Mouse (Mus musculus): Measurements from ENCODE around the gene Ttyh3. TPM values are rescaled to one million over a fixed set of nuclear protein-coding genes. Genes with fewer than 3 reads are reported as not detected.

Gene Ttyh3
- polyA plus RNA-seq, 1 experiment: 95.1 TPM

DNA sequence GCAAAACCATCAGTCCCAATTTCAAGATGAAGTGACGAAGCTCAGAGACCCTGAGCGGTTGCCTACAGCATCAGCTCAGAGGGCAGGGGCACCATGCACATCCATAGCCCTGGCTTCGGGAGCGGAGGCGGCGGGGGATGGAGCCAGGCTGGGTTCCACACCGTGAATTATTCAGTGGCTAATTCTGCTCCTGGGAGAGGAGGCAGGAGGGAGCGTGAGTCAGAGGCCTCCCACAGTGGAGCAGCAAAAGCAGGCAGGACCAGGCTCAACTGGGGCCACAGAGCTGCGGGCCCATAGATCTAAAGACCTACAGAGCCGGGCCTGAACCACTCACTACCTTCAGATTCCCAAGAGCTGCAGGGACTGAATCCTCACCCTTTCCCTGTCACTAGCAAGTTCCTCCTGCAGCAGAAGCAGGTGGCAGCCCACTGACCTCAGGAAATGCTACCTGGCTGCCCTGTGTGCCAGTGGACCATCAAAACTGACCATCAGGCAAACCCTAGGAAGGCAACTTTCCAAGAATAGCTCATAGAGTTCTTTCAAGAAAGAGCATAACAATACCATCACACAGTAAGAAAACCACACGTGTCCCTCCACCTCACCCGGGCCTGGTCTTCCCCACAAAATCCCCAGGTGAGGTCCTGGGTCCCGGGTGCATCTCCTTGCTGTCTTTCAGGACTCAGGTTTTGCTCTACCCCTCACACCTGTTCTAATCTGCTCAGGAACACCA is 1.6 kb downstream of the Ttyh3 start:
- DNase-seq (ENCODE audit: low read depth in 1 of 2, low spot score in 2 of 2): no peak
- peaks cover 26% of the 10 kb centered on the region for H3K4me1 ChIP-seq (ENCODE audit: control insufficient read depth, insufficient read depth, insufficient read length)
- no peaks in the 10 kb centered on the region for H3K27me3 ChIP-seq (ENCODE audit: control insufficient read depth, insufficient read depth, low read length)
- TF ChIP-seq POLR2A (IDR thresholded peaks at IDR 0.05; ENCODE audit: low read depth, low read length): no peak
- no peak for TF ChIP-seq CTCF (IDR thresholded peaks at IDR 0.05; ENCODE audit: extremely low read depth, insufficient read depth, insufficient read length, insufficient replicate concordance)
- H3K27ac ChIP-seq (ENCODE audit: insufficient read depth, low read length): no peak overlapping the region
- H3K4me3 ChIP-seq (ENCODE audit: extremely low read depth, insufficient read depth, insufficient read length): peak overlapping the region; percentile 69
- 68% methylated on average over 13 of the region's 13 CpGs for WGBS
- H3K36me3 ChIP-seq (ENCODE audit: control insufficient read depth, insufficient read depth, low read length): no peaks in the 10 kb centered on the region

DNA sequence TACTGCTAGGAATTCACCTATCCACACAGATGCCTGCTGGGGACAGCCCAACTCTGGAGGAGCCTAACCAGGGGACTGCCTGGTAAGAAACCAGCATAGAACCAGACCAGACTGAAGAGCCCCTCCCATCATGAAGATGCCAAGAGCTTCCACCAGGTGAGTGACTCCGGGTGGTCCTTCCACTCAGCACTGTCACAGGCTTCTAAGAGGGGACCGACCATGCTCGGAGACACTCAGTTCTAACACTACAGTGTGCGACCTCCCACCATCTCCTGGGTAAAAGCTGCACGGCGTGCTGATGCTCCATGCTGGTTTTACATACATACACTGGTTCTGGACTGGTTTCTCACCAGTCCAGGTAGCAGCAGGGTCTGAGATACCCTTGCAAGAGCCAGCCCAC is 2.7 kb downstream of the Ttyh3 start:
- Histone ChIP-seq H3K27ac (ENCODE audit: insufficient read depth, low read length) (no peak overlapping the region), H3K4me1 (ENCODE audit: control insufficient read depth, insufficient read depth, insufficient read length) (peaks cover 36% of the 10 kb centered on the region)
- WGBS: 96% methylated on average over 6 of the region's 6 CpGs

DNA sequence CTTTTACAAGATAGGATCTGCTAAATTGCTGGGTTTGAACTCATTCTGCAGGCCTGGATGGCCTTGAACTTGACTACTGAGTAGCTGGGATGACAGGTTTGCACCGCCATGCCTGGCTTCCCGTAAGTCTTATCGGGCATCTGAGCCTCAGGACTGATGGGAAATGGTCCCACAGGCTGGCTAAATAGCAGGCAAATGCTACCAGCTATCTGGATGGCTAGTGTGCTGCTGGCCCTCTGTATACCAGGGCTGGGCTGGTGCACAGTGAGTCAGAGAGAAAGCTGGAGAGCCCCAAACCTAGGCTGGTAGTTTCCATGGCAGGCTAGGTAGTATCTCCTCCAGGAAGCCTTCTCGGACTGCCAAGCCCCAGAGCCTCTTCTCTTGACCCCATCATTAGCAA is 3.4 kb downstream of the Ttyh3 start:
- H3K36me3 ChIP-seq (ENCODE audit: control insufficient read depth, insufficient read depth, low read length): no peaks in the 10 kb centered on the region
- no peak overlapping the region for H3K4me3 ChIP-seq (ENCODE audit: extremely low read depth, insufficient read depth, insufficient read length)
- WGBS: 85% methylated on average over 4 of the region's 4 CpGs
- TF ChIP-seq CTCF (IDR thresholded peaks at IDR 0.05; ENCODE audit: extremely low read depth, insufficient read depth, insufficient read length, insufficient replicate concordance) (no peak), POLR2A (IDR thresholded peaks at IDR 0.05; ENCODE audit: low read depth, low read length) (no peak)
- no peak for DNase-seq (ENCODE audit: low read depth in 1 of 2, low spot score in 2 of 2)
- peaks cover 42% of the 10 kb centered on the region for H3K4me1 ChIP-seq (ENCODE audit: control insufficient read depth, insufficient read depth, insufficient read length)
- H3K27me3 ChIP-seq (ENCODE audit: control insufficient read depth, insufficient read depth, low read length): no peaks in the 10 kb centered on the region
- 0 out of 2 replicates have a peak overlapping the region, but pooled peaks have one; percentile 44 for H3K27ac ChIP-seq (ENCODE audit: insufficient read depth, low read length)

More for the DNA sequence above, 2.7 kb downstream of the Ttyh3 start:
- Histone ChIP-seq H3K4me3 (ENCODE audit: extremely low read depth, insufficient read depth, insufficient read length) (no peak overlapping the region), H3K27me3 (ENCODE audit: control insufficient read depth, insufficient read depth, low read length) (no peaks in the 10 kb centered on the region), H3K36me3 (ENCODE audit: control insufficient read depth, insufficient read depth, low read length) (no peaks in the 10 kb centered on the region)
- no peak for DNase-seq (ENCODE audit: low read depth in 1 of 2, low spot score in 2 of 2)
- TF ChIP-seq POLR2A (IDR thresholded peaks at IDR 0.05; ENCODE audit: low read depth, low read length) (no peak), CTCF (IDR thresholded peaks at IDR 0.05; ENCODE audit: extremely low read depth, insufficient read depth, insufficient read length, insufficient replicate concordance) (no peak)

DNA sequence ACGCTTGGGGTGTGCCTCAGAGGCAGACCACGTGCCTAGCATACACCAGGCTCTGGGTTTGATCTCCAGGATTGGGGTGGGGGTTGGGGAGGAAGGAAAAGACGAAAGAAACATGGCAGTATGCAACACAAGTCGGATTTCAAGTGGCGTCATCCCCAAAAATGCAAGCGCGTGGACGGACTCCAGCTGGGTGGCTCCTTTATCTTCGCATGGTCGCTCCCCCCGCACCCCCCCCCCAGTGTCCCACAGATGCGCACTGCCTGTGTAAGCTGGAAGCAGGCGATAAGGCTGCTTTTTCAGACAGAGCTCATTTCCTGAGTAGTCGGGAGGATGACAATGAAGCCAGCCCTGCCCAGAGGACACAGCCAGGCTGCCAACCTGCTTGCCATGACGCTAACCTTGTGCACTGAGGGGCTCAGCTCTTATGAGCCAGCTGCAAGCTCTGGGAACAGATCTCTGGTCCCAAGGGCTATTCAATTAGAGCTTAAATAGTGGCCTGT is 4.1 kb downstream of the Ttyh3 start:
- H3K4me3 ChIP-seq (ENCODE audit: extremely low read depth, insufficient read depth, insufficient read length): no peak overlapping the region
- no peaks in the 10 kb centered on the region for H3K27me3 ChIP-seq (ENCODE audit: control insufficient read depth, insufficient read depth, low read length)
- H3K36me3 ChIP-seq (ENCODE audit: control insufficient read depth, insufficient read depth, low read length): 0 out of 2 replicates have a peak, but pooled peaks cover 4% of the 10 kb centered on the region
- H3K27ac ChIP-seq (ENCODE audit: insufficient read depth, low read length): peak overlapping the region; percentile 44; the same call in 1 of the 2 replicates
- DNase-seq (ENCODE audit: low read depth in 1 of 2, low spot score in 2 of 2): no peak
- TF ChIP-seq POLR2A (IDR thresholded peaks at IDR 0.05; ENCODE audit: low read depth, low read length) (no peak), CTCF (IDR thresholded peaks at IDR 0.05; ENCODE audit: extremely low read depth, insufficient read depth, insufficient read length, insufficient replicate concordance) (no peak)
- H3K4me1 ChIP-seq (ENCODE audit: control insufficient read depth, insufficient read depth, insufficient read length): peaks cover 42% of the 10 kb centered on the region
- WGBS: 61% methylated on average over 15 of the region's 15 CpGs

DNA sequence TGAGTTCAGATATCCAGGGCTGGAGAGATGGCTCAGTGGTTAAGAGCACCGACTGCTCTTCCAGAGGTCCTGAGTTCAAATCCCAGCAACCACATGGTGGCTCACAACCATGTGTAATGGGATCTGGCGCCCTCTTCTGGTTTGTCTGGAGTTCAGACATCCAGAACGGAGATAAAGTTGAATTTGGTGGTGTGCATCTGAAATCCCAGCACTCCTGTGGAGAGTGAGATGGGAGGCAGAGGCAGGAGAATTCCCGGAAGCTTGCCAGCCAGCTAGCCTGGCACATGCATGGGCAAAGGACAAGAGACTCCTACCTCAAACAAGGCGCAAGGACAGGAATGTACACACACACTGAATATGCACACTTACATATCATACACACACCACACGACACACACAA is 4.6 kb downstream of the Ttyh3 start:
- H3K4me1 ChIP-seq (ENCODE audit: control insufficient read depth, insufficient read depth, insufficient read length): peaks cover 42% of the 10 kb centered on the region
- no peak for DNase-seq (ENCODE audit: low read depth in 1 of 2, low spot score in 2 of 2)
- WGBS: 86% methylated on average over 6 of the region's 6 CpGs
- no peak overlapping the region for H3K4me3 ChIP-seq (ENCODE audit: extremely low read depth, insufficient read depth, insufficient read length)
- no peak overlapping the region for H3K27ac ChIP-seq (ENCODE audit: insufficient read depth, low read length)
- H3K27me3 ChIP-seq (ENCODE audit: control insufficient read depth, insufficient read depth, low read length): no peaks in the 10 kb centered on the region
- 0 out of 2 replicates have a peak, but pooled peaks cover 4% of the 10 kb centered on the region for H3K36me3 ChIP-seq (ENCODE audit: control insufficient read depth, insufficient read depth, low read length)
- TF ChIP-seq POLR2A (IDR thresholded peaks at IDR 0.05; ENCODE audit: low read depth, low read length): no peak
- no peak for TF ChIP-seq CTCF (IDR thresholded peaks at IDR 0.05; ENCODE audit: extremely low read depth, insufficient read depth, insufficient read length, insufficient replicate concordance)

DNA sequence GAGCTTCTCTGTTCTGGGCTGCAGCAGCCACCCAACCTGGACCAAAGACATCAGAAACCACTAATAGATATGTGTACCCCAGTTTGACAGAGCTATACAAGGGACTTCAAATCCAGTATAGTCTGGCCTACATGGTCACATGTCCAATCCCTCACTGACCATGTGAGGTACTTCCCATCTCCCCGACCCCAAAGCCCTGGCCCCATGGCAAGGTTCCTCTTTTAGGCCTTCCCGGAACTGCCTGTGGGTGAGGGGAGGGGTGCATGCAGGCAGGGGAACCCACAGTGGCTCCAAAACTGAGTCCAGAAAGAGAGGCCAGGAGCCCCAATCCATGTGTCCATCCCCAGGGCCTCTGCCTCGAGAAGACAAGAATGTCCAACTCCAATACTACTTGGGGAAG is 6.8 kb downstream of the Ttyh3 start:
- Histone ChIP-seq H3K27me3 (ENCODE audit: control insufficient read depth, insufficient read depth, low read length) (no peaks in the 10 kb centered on the region), H3K36me3 (ENCODE audit: control insufficient read depth, insufficient read depth, low read length) (0 out of 2 replicates have a peak, but pooled peaks cover 4% of the 10 kb centered on the region), H3K27ac (ENCODE audit: insufficient read depth, low read length) (peak overlapping the region; percentile 86), H3K4me1 (ENCODE audit: control insufficient read depth, insufficient read depth, insufficient read length) (peaks cover 40% of the 10 kb centered on the region), H3K4me3 (ENCODE audit: extremely low read depth, insufficient read depth, insufficient read length) (no peak overlapping the region)
- DNase-seq (ENCODE audit: low read depth in 1 of 2, low spot score in 2 of 2): peak; percentile 37 to 77
- 12% methylated on average over 3 of the region's 3 CpGs for WGBS
- no peak for TF ChIP-seq POLR2A (IDR thresholded peaks at IDR 0.05; ENCODE audit: low read depth, low read length)
- no peak for TF ChIP-seq CTCF (IDR thresholded peaks at IDR 0.05; ENCODE audit: extremely low read depth, insufficient read depth, insufficient read length, insufficient replicate concordance)

All from spleen, adult 2 months (tissue).